Mouse (Mus musculus) forebrain, embryonic 15.5 days (tissue): ENCODE measurements at regions not wholly inside any gene's neighbourhood (a gene's known extent, or its start where the extent isn't known, plus 50 kb on each side); places are given as distances from the start of the nearest gene placed in this dataset.

ENCODE experiments used
- ATAC-seq: fragments of 200-750 bp; cut with Nextera tagmentation; replicated peaks from 2 replicates; pipeline ENCODE4 v1.8.0; 2017; ENCODE audit warnings: mild to moderate bottlenecking, moderate TSS enrichment, moderate library complexity
- H3K27ac ChIP-seq: fragments of 300-500 bp; sonication (generic); replicated peaks from 2 replicates; pipeline ENCODE4 v1.5.1; 2015; ENCODE audit warnings: mild to moderate bottlenecking, inconsistent platforms
- H3K27me3 ChIP-seq: fragments of 300-500 bp; sonication (generic); 2 replicates; pipeline ENCODE4 v1.6.1; 2015; ENCODE audit warnings: inconsistent platforms
- H3K36me3 ChIP-seq: fragments of 300-500 bp; sonication (generic); 2 replicates; pipeline ENCODE4 v1.6.1; 2015; ENCODE audit warnings: mild to moderate bottlenecking, inconsistent platforms
- H3K4me1 ChIP-seq: fragments of 300-500 bp; sonication (generic); 2 replicates; pipeline ENCODE4 v1.6.1; 2015; ENCODE audit warnings: inconsistent platforms
- H3K4me2 ChIP-seq: fragments of 300-500 bp; sonication (generic); replicated peaks from 2 replicates; pipeline ENCODE4 v1.6.1; 2015; ENCODE audit warnings: mild to moderate bottlenecking, inconsistent platforms
- H3K4me3 ChIP-seq: fragments of 300-500 bp; sonication (generic); 2 replicates; pipeline ENCODE4 v1.5.1; 2015; ENCODE audit warnings: mild to moderate bottlenecking, inconsistent platforms
- H3K9ac ChIP-seq: fragments of 300-500 bp; sonication (generic); replicated peaks from 2 replicates; pipeline ENCODE4 v1.6.1; 2015; ENCODE audit warnings: mild to moderate bottlenecking, inconsistent platforms
- H3K9me3 ChIP-seq: fragments of 300-500 bp; sonication (generic); 2 replicates; pipeline ENCODE4 v1.6.1; 2016; ENCODE audit warnings: inconsistent platforms
- WGBS: fragments of 180-500 bp; shearing (Covaris S2); methylation state at CpG from one replicate; pipeline ENCODE4 v1.1.7; 2015; ENCODE audit warnings: mixed read lengths; 5-methylcytosine and 5-hydroxymethylcytosine counted together

DNA sequence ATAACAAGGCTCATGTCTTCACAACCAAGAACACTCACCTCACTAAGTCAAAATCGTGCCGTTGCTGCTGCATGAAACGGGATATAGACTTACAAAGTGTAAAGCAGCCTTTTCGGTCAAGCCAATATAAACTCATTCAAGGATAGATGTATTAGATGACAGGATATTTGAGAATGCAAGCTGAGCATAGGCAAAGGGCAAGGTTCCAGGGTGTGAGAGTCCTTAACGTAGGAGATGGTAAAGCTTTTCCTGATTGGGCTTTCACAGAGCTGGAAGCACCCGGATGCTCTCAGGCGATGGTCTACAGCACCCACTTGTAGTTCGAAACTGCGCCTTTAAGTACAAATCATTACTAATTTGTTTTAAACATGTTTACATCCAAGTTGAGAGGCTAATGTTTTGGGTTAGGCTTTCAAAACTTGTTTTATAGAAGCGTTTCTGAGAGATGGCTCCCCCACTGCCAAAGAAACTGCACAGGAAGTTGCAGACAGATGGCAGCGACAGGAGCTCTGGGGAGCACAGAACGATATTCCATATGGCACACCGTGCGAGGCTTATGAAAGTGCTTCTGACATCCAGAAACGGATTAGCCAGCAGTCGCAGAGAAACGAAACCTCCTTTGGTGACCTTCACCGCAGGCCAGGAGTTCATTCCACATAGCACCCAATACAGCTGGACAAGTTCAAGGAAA is 54.1 kb upstream of the Rell1 start:
- peak; percentile 78 for ATAC-seq
- H3K4me1 ChIP-seq, result peaks cover 10% of the 10 kb centered on the region
- no peaks in the 10 kb centered on the region for H3K27me3 ChIP-seq
- no peak overlapping the region for H3K4me3 ChIP-seq
- H3K9ac ChIP-seq, result no peak overlapping the region
- no peaks in the 10 kb centered on the region for H3K36me3 ChIP-seq
- H3K27ac ChIP-seq, result peak overlapping the region; percentile 38
- H3K4me2 ChIP-seq, result no peak overlapping the region
- no peaks in the 10 kb centered on the region for H3K9me3 ChIP-seq
- 78% methylated on average over 18 of the region's 18 CpGs for WGBS

GRCm38 (mm10) chr5:64023324-64023650 is 54.6 kb upstream of the Rell1 start:
- Histone ChIP-seq H3K4me2 (no peak overlapping the region), H3K4me3 (no peak overlapping the region), H3K9ac (no peak overlapping the region), H3K9me3 (no peaks in the 10 kb centered on the region), H3K36me3 (no peaks in the 10 kb centered on the region), H3K27me3 (no peaks in the 10 kb centered on the region), H3K4me1 (peaks cover 10% of the 10 kb centered on the region), H3K27ac (peak overlapping the region; percentile 20)
- peak; percentile 60; the same call in 1 of the 2 replicates for ATAC-seq

GRCm38 (mm10) chr5:64024420-64024819 is 55.7 kb upstream of the Rell1 start:
- no peak overlapping the region for H3K4me2 ChIP-seq
- no peak overlapping the region for H3K9ac ChIP-seq
- no peaks in the 10 kb centered on the region for H3K36me3 ChIP-seq
- 92% methylated on average over 8 of the region's 8 CpGs for WGBS
- no peaks in the 10 kb centered on the region for H3K27me3 ChIP-seq
- ATAC-seq, result no peak
- peaks cover 10% of the 10 kb centered on the region for H3K4me1 ChIP-seq
- no peaks in the 10 kb centered on the region for H3K9me3 ChIP-seq
- H3K4me3 ChIP-seq, result no peak overlapping the region
- no peak overlapping the region for H3K27ac ChIP-seq

DNA sequence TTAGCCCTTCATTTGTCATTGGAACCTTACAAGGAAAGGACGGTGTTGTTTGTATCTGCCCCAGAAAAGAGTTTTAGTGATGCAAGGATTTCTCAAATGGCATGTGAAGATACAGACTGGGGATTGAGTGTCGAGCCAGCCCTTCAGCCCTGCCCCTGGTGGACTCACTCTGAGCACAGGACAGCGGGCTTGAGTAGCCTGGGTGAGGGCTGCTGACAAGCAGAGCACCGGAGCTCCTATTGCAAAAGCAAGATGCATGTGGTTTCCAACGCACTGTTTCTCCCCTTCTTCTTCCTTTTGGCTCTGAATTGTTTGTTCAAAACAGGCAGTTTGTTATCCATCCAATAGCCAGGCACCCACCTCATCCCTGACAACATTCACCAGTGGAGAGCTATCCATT is 59.0 kb upstream of the Rell1 start:
- H3K36me3 ChIP-seq, result no peaks in the 10 kb centered on the region
- peaks cover 4% of the 10 kb centered on the region for H3K4me1 ChIP-seq
- no peaks in the 10 kb centered on the region for H3K27me3 ChIP-seq
- no peak overlapping the region for H3K9ac ChIP-seq
- no peaks in the 10 kb centered on the region for H3K9me3 ChIP-seq
- H3K4me2 ChIP-seq, result no peak overlapping the region
- H3K27ac ChIP-seq, result no peak overlapping the region
- H3K4me3 ChIP-seq, result no peak overlapping the region
- 92% methylated on average over 5 of the region's 5 CpGs for WGBS
- no peak for ATAC-seq

DNA sequence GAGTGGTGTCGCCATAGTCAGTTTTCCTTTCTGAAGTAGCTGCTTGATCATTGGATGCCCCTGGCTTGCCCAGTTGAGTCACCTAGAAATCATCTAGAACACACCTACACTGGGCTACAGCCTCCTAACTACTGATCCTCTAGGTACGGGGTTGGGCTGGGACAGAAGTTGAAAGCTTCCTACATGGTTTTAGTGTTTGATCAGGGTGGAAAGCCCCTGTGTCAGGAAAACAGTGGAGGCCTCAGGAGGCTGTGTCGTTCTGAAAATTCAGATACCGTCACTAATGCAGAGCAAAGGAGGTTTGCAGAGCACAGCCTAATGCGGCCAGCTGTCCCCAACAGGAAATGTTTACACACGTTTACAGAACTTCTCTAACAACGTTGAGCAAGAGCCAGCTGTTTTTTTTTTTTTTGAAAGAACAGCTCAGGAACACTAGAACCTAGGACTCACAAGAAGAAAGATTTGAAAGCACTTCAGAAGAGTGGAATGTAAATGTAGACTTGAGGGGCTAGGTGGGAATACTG is 61.0 kb upstream of the Rell1 start:
- Histone ChIP-seq H3K4me2 (no peak overlapping the region), H3K36me3 (no peaks in the 10 kb centered on the region), H3K9me3 (no peaks in the 10 kb centered on the region), H3K27ac (no peak overlapping the region), H3K9ac (no peak overlapping the region), H3K4me3 (no peak overlapping the region), H3K27me3 (no peaks in the 10 kb centered on the region), H3K4me1 (no peaks in the 10 kb centered on the region)
- WGBS, result 81% methylated on average over 7 of the region's 7 CpGs
- no peak for ATAC-seq

- WGBS, result 94% methylated on average over 7 of the region's 8 CpGs
- H3K4me2 ChIP-seq, result no peak overlapping the region
- H3K9me3 ChIP-seq, result no peaks in the 10 kb centered on the region
- no peak overlapping the region for H3K9ac ChIP-seq
- no peaks in the 10 kb centered on the region for H3K27me3 ChIP-seq
- no peaks in the 10 kb centered on the region for H3K4me1 ChIP-seq
- no peak for ATAC-seq
- H3K4me3 ChIP-seq, result no peak overlapping the region
- H3K27ac ChIP-seq, result no peak overlapping the region
- H3K36me3 ChIP-seq, result no peaks in the 10 kb centered on the region
These were observed 61.7 kb upstream of the Rell1 start for GRCm38 (mm10) chr5:64030281-64030960.

- peaks cover 5% of the 10 kb centered on the region for H3K4me1 ChIP-seq
- H3K27me3 ChIP-seq, result no peaks in the 10 kb centered on the region
- ATAC-seq, result no peak
- no peak overlapping the region for H3K27ac ChIP-seq
- no peak overlapping the region for H3K4me3 ChIP-seq
- H3K36me3 ChIP-seq, result no peaks in the 10 kb centered on the region
- no peak overlapping the region for H3K4me2 ChIP-seq
- H3K9ac ChIP-seq, result no peak overlapping the region
- no peaks in the 10 kb centered on the region for H3K9me3 ChIP-seq
- WGBS, result 92% methylated on average over 5 of the region's 5 CpGs
These were observed 54.4 kb upstream of the Pgm2 start for GRCm38 (mm10) chr5:64038394-64038793.

- no peaks in the 10 kb centered on the region for H3K9me3 ChIP-seq
- no peaks in the 10 kb centered on the region for H3K36me3 ChIP-seq
- 92% methylated on average over 6 of the region's 6 CpGs for WGBS
- no peak overlapping the region for H3K4me3 ChIP-seq
- no peak overlapping the region for H3K27ac ChIP-seq
- no peak overlapping the region for H3K4me2 ChIP-seq
- no peak for ATAC-seq
- H3K9ac ChIP-seq, result no peak overlapping the region
- H3K4me1 ChIP-seq, result peaks cover 28% of the 10 kb centered on the region
- H3K27me3 ChIP-seq, result no peaks in the 10 kb centered on the region
These were observed 52.1 kb upstream of the Pgm2 start for GRCm38 (mm10) chr5:64040676-64041075.
